Mouse (Mus musculus): Measurements from ENCODE around the gene Slc17a5.
"Not testable (repeated sequence)": the region's sequence is repeated elsewhere in the genome, so short reads cannot be mapped to it uniquely, and the experiment has no call there.

The Slc17a5 gene

DNA sequence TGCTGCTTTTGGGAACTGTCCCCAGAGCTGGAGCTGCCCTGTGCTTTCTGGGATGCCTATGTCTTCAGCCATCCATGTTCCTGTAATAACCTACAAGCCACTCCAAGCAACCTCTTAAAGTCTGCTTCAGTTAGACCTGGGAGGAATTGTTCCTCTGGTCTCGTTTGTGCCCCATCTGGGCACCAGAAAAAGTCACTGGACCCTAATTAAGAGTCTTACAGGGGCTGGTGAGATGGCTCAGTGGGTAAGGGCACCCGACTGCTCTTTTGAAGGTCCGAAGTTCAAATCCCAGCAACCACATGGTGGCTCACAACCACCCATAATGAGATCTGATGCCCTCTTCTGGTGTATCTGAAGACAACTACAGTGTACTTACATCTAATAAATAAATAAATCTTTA, 70.6 kb downstream of the Slc17a5 start:
- DNase-seq (ENCODE audit: low read depth) = not testable (repeated sequence)

DNA sequence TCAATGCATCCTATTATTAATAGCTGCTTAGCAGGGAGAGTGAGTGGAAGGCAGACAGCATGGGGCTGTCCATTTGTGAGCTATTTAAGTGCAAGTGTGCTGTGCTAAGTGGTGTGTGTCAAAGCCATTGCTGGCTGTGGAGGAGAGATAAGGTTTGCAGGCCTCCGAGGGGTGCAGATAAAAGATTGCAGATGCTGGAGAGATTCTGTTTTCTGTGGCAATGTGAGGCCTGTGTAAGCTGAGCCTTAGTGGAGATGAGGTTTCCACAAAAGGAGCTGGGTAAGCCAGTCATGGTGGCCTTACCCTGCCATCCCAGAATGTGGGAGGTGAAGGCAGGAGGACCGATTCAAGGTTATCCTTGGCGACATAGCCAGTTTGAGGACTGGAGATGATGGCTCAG, 71.7 kb downstream of the Slc17a5 start:
- no peak for DNase-seq (ENCODE audit: low read depth)

DNA sequence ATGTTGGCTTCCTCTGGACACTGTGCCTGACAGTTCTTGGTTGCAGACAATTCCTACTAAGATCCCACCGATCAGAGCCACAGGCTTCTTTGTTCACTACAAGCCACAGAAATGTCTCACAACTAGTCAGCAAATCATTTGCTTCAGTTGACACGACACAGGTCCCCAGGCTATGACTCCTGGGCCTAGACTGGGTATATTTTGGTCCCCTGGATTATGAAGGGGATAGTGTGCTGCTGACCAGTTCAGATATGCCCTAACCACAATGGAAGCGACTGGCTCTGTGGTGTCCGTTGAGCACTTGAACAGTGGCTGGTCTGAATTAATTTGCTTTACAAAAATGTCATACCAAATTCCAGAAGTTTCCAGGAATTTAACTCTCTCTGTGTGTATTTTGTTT, 73.2 kb downstream of the Slc17a5 start:
- no peak for DNase-seq (ENCODE audit: low read depth)

DNA sequence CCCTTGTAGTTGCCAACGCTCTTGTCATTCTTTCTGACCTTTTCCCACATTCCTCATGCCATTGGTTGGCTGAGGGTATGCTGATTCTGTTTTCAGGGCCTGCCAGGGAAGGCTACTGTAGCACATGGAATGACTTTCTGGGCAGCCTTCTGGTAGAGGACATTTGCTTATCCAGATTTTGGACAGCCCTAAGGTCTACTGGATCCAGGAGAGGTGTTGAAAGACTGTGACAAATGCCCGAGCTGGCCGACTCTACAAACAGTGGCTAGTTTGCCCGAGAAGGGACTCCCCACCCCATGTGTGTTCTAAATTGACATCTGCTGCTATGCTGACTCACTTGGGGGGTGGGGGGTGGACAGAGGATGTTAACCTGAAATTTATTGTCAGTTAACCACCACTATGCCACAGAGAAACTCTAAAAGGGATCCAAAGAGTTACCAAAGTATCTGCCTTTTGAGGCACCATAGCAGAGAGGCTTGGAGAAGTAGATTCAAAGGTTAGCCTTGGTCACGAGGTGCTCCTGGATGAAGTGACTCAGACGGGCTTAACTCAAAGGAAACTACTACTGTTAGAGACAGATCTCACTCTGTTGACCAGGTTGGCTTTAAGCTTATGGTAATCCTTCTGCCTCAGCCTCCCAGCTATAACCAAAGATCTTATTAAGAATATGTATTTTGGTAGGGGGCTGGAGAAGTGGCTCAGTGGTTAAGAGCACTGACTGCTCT, 73.9 kb downstream of the Slc17a5 start:
- no peak for DNase-seq (ENCODE audit: low read depth)

DNA sequence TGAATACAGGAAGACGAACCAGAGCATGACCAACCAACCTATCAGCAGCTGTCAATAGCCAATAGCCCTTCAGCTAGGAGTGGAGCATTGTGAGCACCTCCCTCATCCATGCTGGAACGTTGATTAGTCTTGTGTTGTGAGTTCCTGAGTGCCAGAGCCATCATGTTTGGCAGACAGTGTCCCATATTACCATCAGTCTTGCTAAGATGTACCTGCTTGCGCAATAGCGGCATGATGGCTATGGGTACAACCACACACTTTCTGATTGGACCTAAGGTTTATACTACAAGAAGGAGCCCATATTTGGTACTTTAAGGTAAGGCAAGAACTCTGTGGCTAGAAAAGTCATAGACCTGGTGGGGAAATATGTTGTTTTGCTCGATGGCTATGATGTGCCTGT, 76.1 kb downstream of the Slc17a5 start:
- no peak for DNase-seq (ENCODE audit: low read depth)

DNA sequence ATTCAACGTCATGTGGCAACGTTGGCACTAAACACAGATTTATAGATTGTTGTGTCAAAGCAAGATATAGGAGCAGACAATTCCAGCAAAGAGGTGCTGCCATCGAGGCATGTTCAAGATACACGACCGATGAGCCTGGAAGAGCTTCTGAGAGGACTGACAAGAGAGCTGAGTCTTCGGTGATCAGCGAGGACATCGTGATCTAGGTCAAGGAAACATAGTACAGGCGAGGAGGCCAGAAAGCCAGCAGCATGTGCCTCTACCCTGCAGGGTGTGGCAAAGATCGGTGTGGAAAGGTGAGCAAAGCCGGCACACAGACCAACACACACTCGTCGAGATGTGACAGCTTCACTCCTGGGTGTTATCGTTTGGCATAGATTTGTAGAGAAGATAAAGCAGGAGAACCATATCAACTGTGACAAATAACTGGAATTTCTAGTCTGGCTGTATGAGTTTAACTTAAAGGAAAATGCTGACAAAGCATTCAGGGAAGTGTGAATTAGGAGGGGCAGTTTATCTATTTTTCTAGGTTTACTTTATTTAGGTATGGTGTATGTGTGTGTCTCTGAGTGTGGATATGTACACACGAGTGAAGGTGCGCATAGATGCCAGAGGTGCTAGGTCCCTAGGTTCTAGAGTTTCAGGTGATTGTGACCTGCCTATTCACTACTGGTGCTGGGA, 79.6 kb downstream of the Slc17a5 start:
- no peak for DNase-seq (ENCODE audit: low read depth)

DNA sequence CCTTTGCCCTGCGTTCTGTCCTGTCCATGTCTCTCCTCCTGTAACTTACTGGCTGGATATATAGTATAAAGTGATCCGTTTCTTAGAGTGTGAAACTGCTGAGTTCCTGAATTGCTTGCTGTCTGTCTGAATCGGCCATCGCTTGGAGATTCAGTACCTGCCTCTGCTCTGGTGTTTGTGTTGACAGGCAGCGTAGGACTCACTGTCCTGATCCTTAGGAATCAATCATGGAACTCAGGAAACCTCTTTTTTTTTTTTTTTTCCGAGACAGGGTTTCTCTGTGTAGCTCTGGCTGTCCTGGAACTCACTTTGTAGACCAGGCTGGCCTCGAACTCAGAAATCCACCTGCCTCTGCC, 81.1 kb downstream of the Slc17a5 start:
- DNase-seq (ENCODE audit: low read depth) = no peak

DNA sequence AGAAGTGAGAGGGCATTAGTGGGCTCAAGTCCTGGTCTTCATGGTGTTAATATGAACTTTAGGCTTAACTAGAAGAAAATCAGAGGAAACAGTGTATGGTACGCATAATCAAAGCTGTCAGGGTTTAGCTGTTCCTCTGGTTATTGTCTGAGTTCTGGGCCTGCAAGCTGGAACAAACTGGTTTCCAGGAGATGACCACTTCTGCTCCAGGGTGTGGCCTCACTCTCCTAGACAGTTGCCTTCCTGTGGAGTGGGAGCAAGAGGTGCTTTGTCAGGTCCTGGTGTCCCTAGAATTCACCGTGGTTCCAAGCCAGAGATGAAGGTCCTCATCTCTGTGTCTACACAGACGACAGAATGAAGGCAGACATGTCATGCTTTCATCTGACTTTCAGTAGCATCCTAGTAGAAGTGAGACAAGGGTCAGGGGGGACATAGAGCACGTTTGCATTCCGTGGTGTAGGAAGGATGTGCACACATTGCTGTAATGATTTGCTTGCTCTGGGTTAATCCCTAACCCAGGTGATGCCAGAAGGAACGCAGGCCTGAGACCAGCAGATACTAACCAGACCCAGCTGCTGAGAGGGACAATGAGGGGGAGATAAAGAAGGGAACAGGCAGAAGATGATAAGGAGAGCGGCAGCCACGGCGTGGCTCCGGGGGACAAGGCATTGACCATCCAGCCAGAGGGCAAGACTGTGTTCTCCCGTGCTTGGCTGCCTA, 81.7 kb downstream of the Slc17a5 start:
- DNase-seq (ENCODE audit: low read depth) = no peak

DNA sequence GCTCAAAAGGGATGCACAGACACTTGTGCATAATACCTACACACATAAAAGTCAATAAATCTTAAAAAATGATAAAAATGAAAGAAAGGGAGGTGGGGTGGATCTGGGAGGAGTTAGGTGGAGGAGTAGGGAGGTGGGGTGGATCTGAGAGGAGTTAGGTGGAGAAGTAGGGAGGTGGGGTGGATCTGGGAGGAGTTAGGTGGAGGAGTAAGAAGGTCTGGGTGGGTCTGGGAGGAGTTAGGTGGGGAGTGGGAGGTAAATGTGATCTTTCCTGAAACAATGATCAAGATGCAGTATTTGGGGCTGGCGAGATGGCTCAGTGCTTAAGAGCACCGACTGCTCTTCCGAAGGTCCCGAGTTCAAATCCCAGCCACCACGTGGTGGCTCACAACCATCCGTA, 82.6 kb downstream of the Slc17a5 start:
- no peak for DNase-seq (ENCODE audit: low read depth)

DNA sequence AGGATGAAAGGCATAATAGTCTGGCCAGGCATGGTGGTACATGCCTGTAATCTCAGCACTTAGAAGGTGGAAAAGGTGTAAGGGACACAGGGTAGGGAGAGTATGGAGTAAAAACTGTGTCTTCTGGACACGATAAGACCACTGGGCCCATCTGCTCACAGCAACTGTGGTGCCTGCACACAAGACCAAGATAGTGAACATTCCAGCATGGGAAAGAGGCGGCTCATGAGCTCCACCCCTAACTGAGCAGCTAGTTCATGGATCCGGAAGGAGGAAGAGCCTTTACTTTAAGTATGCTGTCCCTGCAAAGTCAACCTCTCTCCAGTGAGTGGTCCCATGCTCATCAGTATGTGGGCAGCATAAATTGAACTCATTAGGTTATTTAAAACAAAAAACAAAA, 83.2 kb downstream of the Slc17a5 start:
- no peak for DNase-seq (ENCODE audit: low read depth)

DNA sequence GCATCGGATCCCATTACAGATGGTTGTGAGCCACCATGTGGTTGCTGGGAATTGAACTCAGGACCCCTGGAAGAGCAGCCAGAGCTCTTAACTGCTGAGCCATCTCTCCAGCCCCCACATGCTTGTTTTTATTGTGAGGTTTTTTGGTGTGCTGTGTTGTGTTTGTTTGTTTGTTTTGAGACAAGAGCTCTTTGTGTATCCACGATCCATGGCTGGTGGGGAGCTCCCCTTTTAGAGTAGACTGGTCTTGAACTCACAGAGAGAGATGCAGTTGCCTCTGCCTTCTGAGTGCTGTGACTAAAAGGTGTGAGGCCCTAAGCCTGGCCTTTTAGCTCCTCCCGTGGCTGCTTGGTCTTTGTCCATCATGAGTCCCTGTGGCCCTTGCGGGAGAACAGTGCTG, 83.7 kb downstream of the Slc17a5 start:
- no peak for DNase-seq (ENCODE audit: low read depth)

DNA sequence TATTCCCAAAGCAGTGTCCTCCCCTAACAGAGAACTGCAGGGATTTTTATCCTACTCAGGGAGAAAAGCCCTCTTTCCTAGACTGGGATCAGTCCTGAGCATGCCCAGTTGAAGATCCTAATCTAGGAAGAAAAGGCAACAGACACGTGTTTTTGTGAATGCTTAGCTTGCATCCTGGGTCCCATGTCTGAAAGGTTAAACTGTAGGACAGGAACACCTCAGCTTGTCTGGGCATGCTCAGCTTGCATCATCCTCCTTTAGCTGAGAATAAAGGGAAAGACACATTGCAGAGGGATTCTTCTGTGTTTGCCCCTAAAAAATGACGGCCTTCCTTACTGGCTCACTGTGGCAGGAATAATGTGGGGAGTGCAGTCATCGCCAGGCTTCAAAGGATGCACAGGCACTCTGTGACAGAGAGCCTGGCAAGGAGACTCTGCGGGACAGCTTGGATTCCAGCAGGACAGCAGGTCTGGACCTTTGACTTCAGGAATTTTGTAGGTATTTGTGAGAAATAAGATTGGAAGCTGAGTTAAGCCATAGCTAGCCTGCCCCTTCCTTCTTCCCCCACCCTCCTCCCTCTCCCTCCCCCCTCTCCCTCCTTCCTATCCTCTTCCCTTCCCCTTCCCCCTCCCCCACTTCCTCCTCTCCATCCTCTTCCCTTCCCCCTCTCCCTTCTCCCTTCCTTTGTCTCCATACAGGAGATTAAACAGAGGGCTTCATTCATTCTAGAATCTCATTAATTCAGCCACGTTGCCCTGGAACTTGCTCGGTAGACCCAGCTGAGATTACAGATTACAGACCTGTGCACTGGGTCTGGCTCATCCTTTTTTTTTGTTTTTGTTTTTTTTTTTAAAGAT, 84.4 kb downstream of the Slc17a5 start:
- no peak for DNase-seq (ENCODE audit: low read depth)

DNA sequence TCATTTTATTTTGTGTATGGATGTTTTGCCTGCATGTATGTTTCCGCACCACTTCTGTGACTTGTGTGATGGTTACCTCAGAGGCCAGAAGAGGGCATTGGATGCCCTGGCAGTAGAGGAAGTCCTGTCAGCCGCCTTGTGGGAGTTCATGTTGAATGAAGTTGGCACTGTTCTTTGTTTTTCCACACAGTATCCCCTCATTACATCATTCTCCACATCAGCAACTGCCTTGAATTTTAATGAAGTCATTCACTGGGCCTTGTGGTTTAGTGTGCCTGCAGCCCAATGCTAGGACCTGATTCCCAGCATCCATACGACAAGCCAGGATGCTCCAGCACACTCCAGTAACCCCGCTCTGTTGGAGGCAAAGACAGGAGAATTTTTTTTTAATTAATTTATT, 86.6 kb downstream of the Slc17a5 start:
- DNase-seq (ENCODE audit: low read depth) = no peak

DNA sequence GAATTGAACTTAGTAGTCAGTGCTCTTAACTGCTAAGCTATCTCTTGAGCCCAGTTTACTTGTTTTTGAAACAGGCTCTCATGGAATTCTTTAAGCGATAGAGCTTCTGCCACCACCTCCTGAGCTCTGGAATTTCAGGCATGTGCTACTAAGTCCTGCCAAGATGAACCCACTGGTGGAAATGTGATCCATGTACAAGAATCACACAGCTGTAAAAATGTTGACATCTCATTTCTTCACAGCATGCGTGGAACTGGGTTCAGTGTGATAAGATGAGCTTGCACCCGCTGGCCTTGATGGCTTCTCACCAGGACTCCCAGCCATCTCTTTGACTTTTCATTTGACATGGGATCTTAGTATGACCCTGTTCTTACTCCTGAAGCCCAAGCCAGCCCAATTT, 87.5 kb downstream of the Slc17a5 start:
- no peak for DNase-seq (ENCODE audit: low read depth)

DNA sequence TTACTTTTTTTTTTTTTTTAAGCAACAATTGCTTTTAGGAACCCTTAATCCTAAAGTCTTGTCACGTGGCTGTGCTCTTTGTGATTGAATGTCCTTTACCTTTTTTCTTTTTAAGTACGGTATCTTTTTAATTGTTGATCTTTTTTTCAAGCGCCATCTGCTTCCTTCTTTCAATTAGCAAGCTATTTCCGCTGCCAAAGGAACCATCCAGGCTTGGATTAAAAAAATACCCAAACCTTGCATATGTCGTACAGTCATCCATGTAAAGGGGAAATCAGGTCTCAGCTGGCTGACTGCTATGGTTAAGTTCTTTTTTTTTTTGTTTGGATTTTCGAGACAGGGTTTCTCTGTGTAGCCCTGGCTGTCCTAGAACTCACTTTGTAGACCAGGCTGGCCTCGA, 94.7 kb downstream of the Slc17a5 start:
- no peak for DNase-seq (ENCODE audit: low read depth)

DNA sequence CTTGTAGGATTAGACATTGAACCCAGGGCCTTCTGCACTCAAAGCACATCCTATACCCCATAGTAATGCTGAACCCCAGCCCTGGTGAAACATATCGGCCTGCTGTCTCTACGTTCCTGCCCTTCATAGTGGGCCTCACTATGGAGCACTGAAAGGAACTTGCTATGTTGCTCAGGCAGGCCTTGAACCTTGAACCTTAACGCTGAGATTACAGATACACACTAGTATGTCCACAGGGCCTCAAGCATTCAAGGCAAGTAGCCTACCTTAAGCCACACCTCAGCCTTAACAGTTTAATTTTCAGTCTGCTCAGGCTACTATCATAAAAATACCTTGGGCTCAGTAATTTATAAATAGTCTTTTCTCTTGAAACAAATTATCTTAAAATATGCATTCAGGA, 95.6 kb downstream of the Slc17a5 start:
- no peak for DNase-seq (ENCODE audit: low read depth)

DNA sequence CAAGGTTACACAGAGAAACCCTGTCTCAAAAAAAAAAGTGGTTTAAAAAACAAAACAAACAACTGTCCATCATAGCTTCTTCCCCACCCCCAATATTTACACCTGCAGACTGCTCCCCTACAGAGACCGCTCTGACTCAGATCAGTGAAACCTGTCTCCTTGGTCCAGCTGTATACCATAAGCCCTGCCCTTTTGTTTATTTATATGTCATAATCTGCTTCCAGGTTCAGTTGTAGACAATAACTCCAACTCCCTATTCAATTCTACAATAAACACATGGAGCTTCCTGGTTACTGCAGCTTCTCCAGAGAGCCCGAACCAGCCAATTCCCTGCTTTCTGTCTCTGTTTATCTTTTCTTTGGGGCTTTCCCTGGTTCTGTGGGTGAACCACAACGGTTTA, 96.7 kb downstream of the Slc17a5 start:
- DNase-seq (ENCODE audit: low read depth) = peak; percentile 22

DNA sequence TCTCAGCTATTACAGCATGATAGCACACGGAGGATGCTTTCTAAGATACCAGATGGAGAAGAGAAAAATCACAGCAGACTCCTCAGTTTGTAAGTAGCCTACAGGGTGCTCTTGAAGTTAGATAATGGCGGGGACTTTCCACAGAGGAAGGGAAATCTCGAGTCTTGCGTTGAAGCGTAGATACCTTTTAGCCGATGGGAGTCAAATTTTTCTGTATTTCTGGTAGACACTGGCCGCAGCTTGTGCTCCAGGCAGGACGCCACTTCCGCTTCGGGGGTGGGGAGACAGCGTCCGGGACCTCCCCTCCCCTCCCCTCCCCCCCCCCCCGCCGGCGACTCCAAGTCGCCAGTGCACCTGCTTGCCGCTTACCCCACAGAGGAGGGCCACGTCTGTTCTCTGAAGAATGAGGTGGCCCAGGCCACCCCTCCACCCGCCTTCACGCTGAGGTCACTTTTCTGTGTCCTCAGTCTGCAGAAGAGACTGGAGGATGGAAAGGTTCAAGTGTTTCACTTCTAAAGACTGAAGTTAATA, 98.9 kb downstream of the Slc17a5 start, which contains the start of gene Eef1a1:
Gene Eef1a1 (minus strand): TSS at position 262 of the 531 bp plus-strand sequence.
- peak; percentile 83 for DNase-seq (ENCODE audit: low read depth)

DNA sequence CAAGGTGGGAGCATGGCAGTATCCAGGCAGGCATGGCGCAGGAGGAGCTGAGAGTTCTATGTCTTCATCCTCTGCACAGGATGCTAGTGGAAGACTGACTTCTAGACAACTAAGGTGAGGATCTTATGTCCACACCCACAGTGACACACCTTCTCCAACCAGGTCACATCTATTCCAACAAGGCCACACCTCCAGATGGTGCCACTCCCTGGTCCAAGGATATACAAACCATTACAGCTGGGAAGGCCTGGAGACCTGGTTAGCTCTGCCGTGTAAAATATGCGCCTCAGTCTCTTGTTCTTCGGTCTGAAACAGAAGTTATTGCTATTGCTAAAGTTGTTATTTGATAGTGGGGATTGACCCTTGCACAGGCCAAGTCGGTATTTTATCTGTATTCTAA, 99.8 kb downstream of the Slc17a5 start:
- DNase-seq (ENCODE audit: low read depth) = not testable (repeated sequence)
